Mouse (Mus musculus): ENCODE measurements around the gene Tub. TPM values are rescaled to one million over a fixed set of nuclear protein-coding genes. Genes with fewer than 3 reads are reported as not detected.

Tub gene
- polyA plus RNA-seq, 1 experiment from 2014 or later, result 15.1 TPM

- H3K4me3 ChIP-seq (ENCODE audit: low read depth, low read length), result no peak overlapping the region
- no peaks in the 10 kb centered on the region for H3K4me1 ChIP-seq (replicated peaks; ENCODE audit: control insufficient read depth, insufficient read depth, low read length)
- 87% methylated on average over 2 of the region's 2 CpGs for WGBS
- peaks cover 1% of the 10 kb centered on the region; the same call in 1 of the 2 replicates for H3K27me3 ChIP-seq (ENCODE audit: control insufficient read depth, insufficient read depth, low read length)
- no peaks in the 10 kb centered on the region for H3K9me3 ChIP-seq (ENCODE audit: control insufficient read depth, low read length)
- H3K9ac ChIP-seq (ENCODE audit: low read length), result no peak overlapping the region
- no peak for DNase-seq (ENCODE audit: low spot score)
- H3K36me3 ChIP-seq (ENCODE audit: control insufficient read depth, insufficient read depth, low read length), result no peaks in the 10 kb centered on the region
- no peak overlapping the region for H3K4me2 ChIP-seq (ENCODE audit: low read depth, low read length, severe bottlenecking)
- H3K27ac ChIP-seq (ENCODE audit: low read depth, low read length), result no peak overlapping the region
- ATAC-seq (replicated peaks; ENCODE audit: low FRiP score), result no peak
Observed at GRCm38 (mm10) chr7:108957734-108958133, 7.6 kb downstream of the Tub start.

DNA sequence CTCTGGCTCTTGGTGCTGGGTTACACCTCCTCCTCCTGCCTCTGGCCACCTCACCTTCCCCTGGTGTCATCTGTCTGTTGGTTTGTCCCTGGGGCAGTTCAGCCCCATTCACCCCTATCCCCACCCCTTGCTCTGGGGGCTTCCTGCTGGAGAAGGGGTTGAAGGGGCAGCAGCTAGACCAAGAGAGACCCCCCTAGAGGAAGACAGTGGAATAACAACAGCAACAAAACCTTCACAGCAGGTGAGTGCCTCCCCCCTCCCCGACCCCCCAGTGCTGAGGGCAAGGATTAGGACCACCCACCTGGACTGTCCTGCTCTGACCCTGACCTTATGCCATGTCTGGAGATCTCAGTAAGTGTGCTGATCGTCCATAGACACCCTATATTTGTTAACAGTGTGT is 15.8 kb downstream of the Tub start:
- no peak overlapping the region for H3K4me3 ChIP-seq (ENCODE audit: low read depth, low read length)
- no peaks in the 10 kb centered on the region for H3K4me1 ChIP-seq (replicated peaks; ENCODE audit: control insufficient read depth, insufficient read depth, low read length)
- no peaks in the 10 kb centered on the region for H3K9me3 ChIP-seq (ENCODE audit: control insufficient read depth, low read length)
- H3K9ac ChIP-seq (ENCODE audit: low read length), result no peak overlapping the region
- H3K27ac ChIP-seq (ENCODE audit: low read depth, low read length), result no peak overlapping the region
- H3K36me3 ChIP-seq (ENCODE audit: control insufficient read depth, insufficient read depth, low read length), result no peaks in the 10 kb centered on the region
- DNase-seq (ENCODE audit: low spot score) (no peak), ATAC-seq (replicated peaks; ENCODE audit: low FRiP score) (no peak)
- 34% methylated on average over 2 of the region's 2 CpGs for WGBS
- no peaks in the 10 kb centered on the region for H3K27me3 ChIP-seq (ENCODE audit: control insufficient read depth, insufficient read depth, low read length)
- H3K4me2 ChIP-seq (ENCODE audit: low read depth, low read length, severe bottlenecking), result no peak overlapping the region

GRCm38 (mm10) chr7:108966742-108967362 is 16.7 kb downstream of the Tub start:
- WGBS, result 34% methylated on average over 7 of the region's 7 CpGs
- H3K27me3 ChIP-seq (ENCODE audit: control insufficient read depth, insufficient read depth, low read length), result no peaks in the 10 kb centered on the region
- H3K9me3 ChIP-seq (ENCODE audit: control insufficient read depth, low read length), result no peaks in the 10 kb centered on the region
- no peaks in the 10 kb centered on the region for H3K4me1 ChIP-seq (replicated peaks; ENCODE audit: control insufficient read depth, insufficient read depth, low read length)
- no peak overlapping the region for H3K4me2 ChIP-seq (ENCODE audit: low read depth, low read length, severe bottlenecking)
- no peak overlapping the region for H3K9ac ChIP-seq (ENCODE audit: low read length)
- ATAC-seq (replicated peaks; ENCODE audit: low FRiP score) (peak; percentile 71), DNase-seq (ENCODE audit: low spot score) (peak; percentile 73)
- no peaks in the 10 kb centered on the region for H3K36me3 ChIP-seq (ENCODE audit: control insufficient read depth, insufficient read depth, low read length)
- H3K4me3 ChIP-seq (ENCODE audit: low read depth, low read length), result no peak overlapping the region
- H3K27ac ChIP-seq (ENCODE audit: low read depth, low read length), result no peak overlapping the region

- ATAC-seq (replicated peaks; ENCODE audit: low FRiP score), result no peak
- H3K4me3 ChIP-seq (ENCODE audit: low read depth, low read length), result no peak overlapping the region
- no peaks in the 10 kb centered on the region for H3K36me3 ChIP-seq (ENCODE audit: control insufficient read depth, insufficient read depth, low read length)
- 53% methylated on average over 6 of the region's 6 CpGs for WGBS
- no peaks in the 10 kb centered on the region for H3K27me3 ChIP-seq (ENCODE audit: control insufficient read depth, insufficient read depth, low read length)
- H3K27ac ChIP-seq (ENCODE audit: low read depth, low read length), result no peak overlapping the region
- DNase-seq (ENCODE audit: low spot score), result no peak
- no peak overlapping the region for H3K9ac ChIP-seq (ENCODE audit: low read length)
- peaks cover 7% of the 10 kb centered on the region; the same call in 1 of the 2 replicates for H3K4me1 ChIP-seq (replicated peaks; ENCODE audit: control insufficient read depth, insufficient read depth, low read length)
- H3K9me3 ChIP-seq (ENCODE audit: control insufficient read depth, low read length), result no peaks in the 10 kb centered on the region
- H3K4me2 ChIP-seq (ENCODE audit: low read depth, low read length, severe bottlenecking), result no peak overlapping the region
Observed at GRCm38 (mm10) chr7:108968201-108968600, 18.1 kb downstream of the Tub start.

DNA sequence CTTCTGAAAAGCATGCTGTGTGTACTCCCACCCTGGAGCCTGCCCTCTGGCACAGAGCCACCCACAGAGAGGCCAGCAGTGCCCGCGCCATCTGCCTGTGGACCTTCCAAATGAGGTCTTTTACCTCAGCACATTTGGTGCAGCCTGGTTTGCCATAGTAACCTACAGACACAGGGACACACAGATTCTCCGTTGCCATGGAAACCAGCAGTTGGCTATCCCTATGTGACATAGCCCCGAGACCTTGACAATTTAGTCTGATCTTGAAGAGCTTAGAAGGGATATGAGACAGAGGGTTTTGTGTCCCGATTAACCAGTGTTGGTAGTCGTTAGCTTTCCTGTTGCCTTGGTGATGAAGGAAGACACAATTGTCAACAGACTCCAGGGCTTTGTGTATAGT is 22.1 kb downstream of the Tub start:
- Histone ChIP-seq H3K4me3 (ENCODE audit: low read depth, low read length) (no peak overlapping the region), H3K27me3 (ENCODE audit: control insufficient read depth, insufficient read depth, low read length) (no peaks in the 10 kb centered on the region)
- 37% methylated on average over 6 of the region's 6 CpGs for WGBS

GRCm38 (mm10) chr7:108985934-108986708 is 36.0 kb downstream of the Tub start:
- DNase-seq (ENCODE audit: low spot score), result no peak
- Histone ChIP-seq H3K9me3 (ENCODE audit: control insufficient read depth, low read length) (no peaks in the 10 kb centered on the region), H3K9ac (ENCODE audit: low read length) (no peak overlapping the region), H3K27me3 (ENCODE audit: control insufficient read depth, insufficient read depth, low read length) (no peaks in the 10 kb centered on the region), H3K4me2 (ENCODE audit: low read depth, low read length, severe bottlenecking) (no peak overlapping the region), H3K4me3 (ENCODE audit: low read depth, low read length) (no peak overlapping the region), H3K36me3 (ENCODE audit: control insufficient read depth, insufficient read depth, low read length) (no peaks in the 10 kb centered on the region), H3K4me1 (replicated peaks; ENCODE audit: control insufficient read depth, insufficient read depth, low read length) (no peaks in the 10 kb centered on the region), H3K27ac (ENCODE audit: low read depth, low read length) (no peak overlapping the region)
- no peak for ATAC-seq (replicated peaks; ENCODE audit: low FRiP score)
- WGBS, result 90% methylated on average over 2 of the region's 3 CpGs

More for the DNA sequence above, 22.1 kb downstream of the Tub start:
- H3K4me2 ChIP-seq (ENCODE audit: low read depth, low read length, severe bottlenecking), result no peak overlapping the region
- no peaks in the 10 kb centered on the region for H3K9me3 ChIP-seq (ENCODE audit: control insufficient read depth, low read length)
- H3K9ac ChIP-seq (ENCODE audit: low read length), result no peak overlapping the region
- H3K27ac ChIP-seq (ENCODE audit: low read depth, low read length), result no peak overlapping the region
- H3K36me3 ChIP-seq (ENCODE audit: control insufficient read depth, insufficient read depth, low read length), result no peaks in the 10 kb centered on the region
- peaks cover 7% of the 10 kb centered on the region; the same call in 1 of the 2 replicates for H3K4me1 ChIP-seq (replicated peaks; ENCODE audit: control insufficient read depth, insufficient read depth, low read length)
- DNase-seq (ENCODE audit: low spot score) (peak; percentile 65), ATAC-seq (replicated peaks; ENCODE audit: low FRiP score) (peak; percentile 69)

DNA sequence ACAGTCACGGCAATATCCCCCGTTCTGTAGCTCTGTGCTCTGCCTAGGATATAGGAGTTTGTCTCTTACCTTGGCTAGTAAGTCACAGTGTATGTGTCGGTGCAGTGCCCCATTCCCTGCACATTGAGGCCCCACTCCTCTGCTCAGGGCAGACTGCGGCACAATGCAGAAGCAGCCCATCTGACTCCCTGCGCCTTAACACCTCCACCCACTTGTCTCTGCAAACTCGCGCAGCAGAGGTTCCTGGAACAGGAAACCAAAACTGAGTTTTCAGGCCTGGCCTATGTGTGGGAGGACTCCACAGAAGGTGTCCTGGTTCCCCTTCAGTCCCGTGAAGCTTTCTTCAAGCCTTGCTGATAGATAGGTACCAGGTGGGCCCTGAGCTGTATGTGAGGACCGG is 41.1 kb downstream of the Tub start:
- Histone ChIP-seq H3K27me3 (ENCODE audit: control insufficient read depth, insufficient read depth, low read length) (no peaks in the 10 kb centered on the region), H3K27ac (ENCODE audit: low read depth, low read length) (no peak overlapping the region), H3K4me2 (ENCODE audit: low read depth, low read length, severe bottlenecking) (no peak overlapping the region), H3K4me3 (ENCODE audit: low read depth, low read length) (no peak overlapping the region), H3K9me3 (ENCODE audit: control insufficient read depth, low read length) (no peaks in the 10 kb centered on the region), H3K4me1 (replicated peaks; ENCODE audit: control insufficient read depth, insufficient read depth, low read length) (no peaks in the 10 kb centered on the region), H3K36me3 (ENCODE audit: control insufficient read depth, insufficient read depth, low read length) (no peaks in the 10 kb centered on the region), H3K9ac (ENCODE audit: low read length) (no peak overlapping the region)
- ATAC-seq (replicated peaks; ENCODE audit: low FRiP score), result no peak
- no peak for DNase-seq (ENCODE audit: low spot score)
- WGBS, result 87% methylated on average over 9 of the region's 9 CpGs

DNA sequence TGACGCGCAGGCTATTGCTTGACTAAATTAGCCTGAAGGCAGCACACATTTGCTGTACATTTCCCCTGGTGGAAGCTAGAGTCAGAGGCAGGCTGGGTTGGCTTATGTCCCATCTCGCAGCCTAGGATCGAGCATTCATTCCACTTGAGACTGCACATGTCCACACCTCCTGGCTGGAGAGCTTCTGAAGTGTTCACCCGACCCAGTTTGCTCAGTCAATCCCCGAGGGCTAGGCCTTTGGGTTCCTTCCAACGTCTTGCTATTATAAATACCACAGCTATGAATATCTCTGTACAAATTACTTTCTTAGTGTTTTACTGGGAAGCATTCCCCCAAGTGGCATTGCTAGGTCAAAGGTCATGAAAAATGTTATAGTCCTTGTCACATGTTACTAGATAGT is 43.1 kb downstream of the Tub start:
- Histone ChIP-seq H3K4me2 (ENCODE audit: low read depth, low read length, severe bottlenecking) (no peak overlapping the region), H3K4me3 (ENCODE audit: low read depth, low read length) (no peak overlapping the region), H3K27me3 (ENCODE audit: control insufficient read depth, insufficient read depth, low read length) (no peaks in the 10 kb centered on the region), H3K27ac (ENCODE audit: low read depth, low read length) (no peak overlapping the region), H3K36me3 (ENCODE audit: control insufficient read depth, insufficient read depth, low read length) (no peaks in the 10 kb centered on the region), H3K4me1 (replicated peaks; ENCODE audit: control insufficient read depth, insufficient read depth, low read length) (no peaks in the 10 kb centered on the region), H3K9ac (ENCODE audit: low read length) (no peak overlapping the region), H3K9me3 (ENCODE audit: control insufficient read depth, low read length) (no peaks in the 10 kb centered on the region)
- 87% methylated on average over 7 of the region's 7 CpGs for WGBS
- ATAC-seq (replicated peaks; ENCODE audit: low FRiP score) (no peak), DNase-seq (ENCODE audit: low spot score) (no peak)

DNA sequence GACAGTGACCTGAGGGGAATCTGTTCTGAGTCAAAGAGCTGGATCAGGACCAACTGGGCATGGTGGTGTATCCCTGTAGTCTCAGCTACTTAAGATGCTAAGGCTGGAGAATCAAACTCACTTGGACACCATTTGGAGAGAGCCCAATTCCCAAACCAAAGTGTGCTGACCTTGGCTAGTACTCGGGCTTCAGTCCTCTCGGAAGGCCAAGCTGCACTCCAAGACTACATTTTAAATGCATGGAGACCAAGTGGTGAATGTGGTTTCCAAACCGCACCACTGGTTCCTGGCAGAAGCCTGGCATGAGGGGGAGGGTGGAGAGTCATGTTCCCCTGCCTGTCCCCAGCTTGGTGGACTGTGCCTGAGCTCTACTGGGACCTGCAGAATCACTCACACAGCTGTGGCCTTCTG is 43.7 kb downstream of the Tub start:
- Histone ChIP-seq H3K27me3 (ENCODE audit: control insufficient read depth, insufficient read depth, low read length) (no peaks in the 10 kb centered on the region), H3K4me3 (ENCODE audit: low read depth, low read length) (no peak overlapping the region), H3K9ac (ENCODE audit: low read length) (no peak overlapping the region), H3K9me3 (ENCODE audit: control insufficient read depth, low read length) (no peaks in the 10 kb centered on the region), H3K27ac (ENCODE audit: low read depth, low read length) (no peak overlapping the region), H3K4me1 (replicated peaks; ENCODE audit: control insufficient read depth, insufficient read depth, low read length) (no peaks in the 10 kb centered on the region), H3K4me2 (ENCODE audit: low read depth, low read length, severe bottlenecking) (no peak overlapping the region), H3K36me3 (ENCODE audit: control insufficient read depth, insufficient read depth, low read length) (no peaks in the 10 kb centered on the region)
- WGBS, result 94% methylated on average over 3 of the region's 3 CpGs
- DNase-seq (ENCODE audit: low spot score), result no peak
- no peak for ATAC-seq (replicated peaks; ENCODE audit: low FRiP score)
